Mouse (Mus musculus) midbrain, embryonic 14.5 days (tissue): ENCODE measurements at regions not wholly inside any gene's neighbourhood (a gene's known extent, or its start where the extent isn't known, plus 50 kb on each side); places are given as distances from the start of the nearest gene placed in this dataset.

ENCODE experiments used
- ATAC-seq: fragments of 200-750 bp; cut with Nextera tagmentation; 2 replicates; pipeline ENCODE4 v1.8.0; 2017; ENCODE audit warnings: moderate number of reproducible peaks, moderate library complexity; ENCODE audit not compliant: low FRiP score, low TSS enrichment
- DNase-seq: peaks from one replicate; pipeline ENCODE4 v3.0.0-alpha.2; 2015
- H3K27ac ChIP-seq: fragments of 300-500 bp; sonication (generic); replicated peaks from 2 replicates; pipeline ENCODE4 v1.5.1; 2014; ENCODE audit warnings: mild to moderate bottlenecking, low read depth, low read length, moderate library complexity
- H3K27me3 ChIP-seq: fragments of 300-500 bp; sonication (generic); 2 replicates; pipeline ENCODE4 v1.6.1; 2014; ENCODE audit warnings: low read length, control low read depth, mixed read lengths; ENCODE audit not compliant: control insufficient read depth, insufficient read depth
- H3K36me3 ChIP-seq: fragments of 300-500 bp; sonication (generic); 2 replicates; pipeline ENCODE4 v1.6.1; 2014; ENCODE audit warnings: low read length, control low read depth; ENCODE audit not compliant: control insufficient read depth, insufficient read depth
- H3K4me1 ChIP-seq: fragments of 300-500 bp; sonication (generic); 2 replicates; pipeline ENCODE4 v1.6.1; 2014; ENCODE audit warnings: mild to moderate bottlenecking, antibody characterized with exemption, low read length, control low read depth; ENCODE audit not compliant: control insufficient read depth, insufficient read depth
- H3K4me2 ChIP-seq: fragments of 300-500 bp; sonication (generic); 2 replicates; pipeline ENCODE4 v1.6.1; 2014; ENCODE audit warnings: mild to moderate bottlenecking, low read length, moderate library complexity
- H3K4me3 ChIP-seq: fragments of 300-500 bp; sonication (generic); replicated peaks from 2 replicates; pipeline ENCODE4 v1.5.1; 2014; ENCODE audit warnings: low read depth, low read length
- H3K9ac ChIP-seq: fragments of 300-500 bp; sonication (generic); replicated peaks from 2 replicates; pipeline ENCODE4 v1.6.1; 2014; ENCODE audit warnings: mild to moderate bottlenecking, low read length, moderate library complexity
- H3K9me3 ChIP-seq: fragments of 300-500 bp; sonication (generic); 2 replicates; pipeline ENCODE4 v1.6.1; 2016; ENCODE audit warnings: low read length, control low read depth, mixed read lengths; ENCODE audit not compliant: control insufficient read depth
- WGBS: fragments of 180-500 bp; shearing (Covaris S2); extraction: QIAGEN DNeasy Blood & Tissue Kit; methylation state at CpG from one replicate; pipeline ENCODE4 v1.1.7; 2014; 5-methylcytosine and 5-hydroxymethylcytosine counted together

DNA sequence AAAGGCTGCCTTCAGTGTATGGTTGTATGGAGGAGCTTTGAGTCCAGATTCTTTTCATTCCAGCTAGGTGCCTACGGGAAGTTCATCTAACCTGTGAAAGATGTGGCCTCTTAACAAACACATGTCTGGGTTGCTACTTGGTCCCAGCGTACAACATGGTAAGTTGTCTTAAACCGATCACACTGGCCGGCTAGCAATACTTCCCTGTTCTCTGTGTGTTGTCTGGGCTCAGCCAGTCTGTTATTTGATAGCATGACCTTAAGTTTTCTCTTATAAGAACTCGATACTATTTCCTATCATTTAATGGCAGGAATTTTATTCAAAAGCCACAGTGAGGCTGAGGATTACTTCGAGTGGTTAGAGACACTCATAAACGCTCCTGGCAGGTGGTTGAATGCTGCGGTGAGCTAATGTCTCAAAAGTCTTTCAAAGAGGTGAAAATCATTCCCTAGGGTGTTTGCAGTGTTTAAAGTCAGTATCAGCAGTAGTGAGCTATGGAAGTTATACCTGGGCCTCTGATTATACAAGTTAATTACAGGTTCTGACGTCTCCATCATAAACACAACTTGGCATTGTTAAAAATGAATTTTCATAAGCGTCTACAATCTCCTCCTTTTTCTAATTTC, 414.2 kb downstream of the Irx1 start:
- no peaks in the 10 kb centered on the region for H3K36me3 ChIP-seq
- H3K9ac ChIP-seq = no peak overlapping the region
- 90% methylated on average over 10 of the region's 10 CpGs for WGBS
- H3K4me2 ChIP-seq = no peak overlapping the region
- H3K9me3 ChIP-seq = no peaks in the 10 kb centered on the region
- H3K27me3 ChIP-seq = no peaks in the 10 kb centered on the region
- no peaks in the 10 kb centered on the region for H3K4me1 ChIP-seq
- no peak for ATAC-seq
- no peak overlapping the region for H3K27ac ChIP-seq
- H3K4me3 ChIP-seq = no peak overlapping the region
- no peak for DNase-seq

DNA sequence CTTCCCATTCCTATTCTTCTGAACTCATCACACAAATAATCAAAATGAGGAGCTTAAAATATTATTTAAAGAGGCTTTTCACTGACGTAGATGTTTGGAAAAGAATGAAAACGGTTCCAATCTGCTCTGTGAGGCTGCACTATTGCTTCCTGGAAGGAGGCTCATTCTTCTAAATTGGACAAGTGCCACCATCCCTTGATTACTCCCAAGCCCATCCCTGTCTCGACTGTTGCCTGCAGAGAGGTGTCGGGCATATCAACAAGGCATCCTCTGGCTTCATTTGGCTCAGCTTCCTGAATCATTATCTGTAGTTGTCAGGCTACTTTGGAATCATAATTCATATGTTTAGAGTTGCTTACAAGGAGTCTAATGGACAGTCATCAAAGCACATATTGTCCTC, 425.3 kb downstream of the Irx1 start:
- H3K9me3 ChIP-seq = no peaks in the 10 kb centered on the region
- DNase-seq (peak; percentile 46), ATAC-seq (no peak)

DNA sequence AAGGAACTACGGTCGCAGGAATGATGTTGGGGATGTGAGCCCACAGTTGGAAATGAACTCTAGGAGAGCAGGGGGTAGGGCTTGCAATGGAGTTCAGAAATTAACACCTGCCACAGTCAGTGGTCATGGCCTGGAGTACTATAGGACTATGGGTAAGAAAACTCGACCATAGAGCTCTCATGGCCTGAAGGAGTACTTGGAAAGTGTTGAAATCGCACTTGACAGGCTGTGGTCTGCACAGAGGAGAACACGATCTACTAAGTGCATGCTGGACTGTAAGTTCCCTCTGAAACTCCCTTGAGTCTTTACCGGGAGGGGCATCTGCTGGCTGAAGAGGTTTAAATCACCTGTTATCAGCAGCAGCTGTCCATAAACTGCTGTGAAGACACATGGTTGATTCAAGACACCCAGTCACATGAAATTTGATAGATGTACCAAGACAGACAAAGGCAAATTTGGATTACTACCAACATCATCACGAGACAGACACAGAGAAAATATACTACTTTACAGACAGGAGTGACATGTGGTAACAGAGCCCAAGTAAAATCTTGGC, 430.6 kb downstream of the Irx1 start:
- Histone ChIP-seq H3K27me3 (no peaks in the 10 kb centered on the region), H3K4me2 (no peak overlapping the region), H3K9ac (no peak overlapping the region), H3K4me1 (0 out of 2 replicates have a peak, but pooled peaks cover 3% of the 10 kb centered on the region), H3K4me3 (no peak overlapping the region), H3K27ac (no peak overlapping the region), H3K36me3 (no peaks in the 10 kb centered on the region), H3K9me3 (no peaks in the 10 kb centered on the region)
- 84% methylated on average over 7 of the region's 7 CpGs for WGBS
- ATAC-seq (no peak), DNase-seq (no peak)

More for the DNA sequence above, 425.3 kb downstream of the Irx1 start:
- Histone ChIP-seq H3K36me3 (no peaks in the 10 kb centered on the region), H3K9ac (no peak overlapping the region), H3K4me2 (no peak overlapping the region), H3K4me1 (no peaks in the 10 kb centered on the region), H3K4me3 (no peak overlapping the region), H3K27me3 (no peaks in the 10 kb centered on the region), H3K27ac (no peak overlapping the region)
- whole genome bisulfite sequencing = 67% methylated on average over 4 of the region's 4 CpGs

DNA sequence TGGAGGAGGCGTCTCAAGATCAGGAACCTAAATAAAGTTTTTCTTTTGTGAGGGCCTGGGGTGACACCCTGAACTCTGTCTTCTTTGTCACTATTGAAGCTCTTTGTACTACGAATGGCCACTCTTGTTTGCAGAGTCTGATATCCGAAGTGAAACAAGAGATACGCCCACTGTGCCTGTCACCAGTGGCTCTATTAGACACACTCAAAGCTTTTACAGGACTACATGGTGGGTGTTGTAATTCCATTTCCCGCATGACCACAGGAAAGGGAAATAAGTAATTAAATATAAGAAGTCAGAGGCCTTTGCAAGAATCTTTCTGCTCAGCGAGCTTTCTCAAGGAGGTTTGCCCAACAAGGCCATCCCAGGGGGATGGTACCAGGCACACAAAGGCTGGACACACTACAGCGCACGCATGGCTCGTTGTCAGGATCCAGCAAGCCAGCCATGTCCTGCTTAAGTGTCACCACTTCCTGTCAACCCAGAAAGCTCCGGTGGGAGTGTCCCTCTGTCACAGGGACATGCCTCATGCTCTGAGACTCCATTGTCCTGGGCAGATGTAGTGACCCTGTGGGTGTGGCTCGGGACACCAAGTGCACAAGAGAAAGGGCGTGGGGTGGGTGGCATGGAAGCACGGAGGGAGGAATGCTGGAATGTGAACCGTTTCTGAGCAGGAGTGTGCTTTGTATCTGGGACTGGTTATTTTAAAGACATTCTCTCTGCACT, 434.0 kb downstream of the Irx1 start:
- Histone ChIP-seq H3K4me3 (no peak overlapping the region), H3K4me2 (no peak overlapping the region), H3K4me1 (0 out of 2 replicates have a peak, but pooled peaks cover 3% of the 10 kb centered on the region), H3K9ac (no peak overlapping the region), H3K27me3 (no peaks in the 10 kb centered on the region), H3K27ac (no peak overlapping the region), H3K9me3 (no peaks in the 10 kb centered on the region), H3K36me3 (no peaks in the 10 kb centered on the region)
- no peak for DNase-seq
- WGBS = 14% methylated on average over 14 of the region's 14 CpGs
- ATAC-seq = no peak

DNA sequence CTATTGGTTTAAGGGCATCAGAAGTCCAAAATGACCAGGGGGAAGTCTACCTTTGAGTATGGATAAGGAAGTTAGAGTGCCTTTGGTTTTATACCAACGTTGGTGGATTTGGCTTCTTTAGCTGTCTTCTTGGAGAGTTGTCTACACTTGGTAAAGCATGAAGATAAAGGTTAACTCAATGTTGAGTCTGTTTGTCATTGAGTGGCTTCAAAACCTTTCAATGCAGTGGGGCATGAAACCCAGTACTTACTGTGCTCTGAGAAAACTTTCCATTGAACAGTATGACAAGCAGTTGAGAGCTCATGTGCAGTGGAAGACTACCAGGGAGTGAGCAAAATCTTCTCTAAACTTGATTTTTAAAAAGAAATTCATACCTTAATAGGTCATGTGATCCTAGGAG, 445.7 kb downstream of the Irx1 start:
- Histone ChIP-seq H3K4me3 (no peak overlapping the region), H3K27me3 (no peaks in the 10 kb centered on the region), H3K9ac (no peak overlapping the region), H3K4me2 (no peak overlapping the region), H3K9me3 (no peaks in the 10 kb centered on the region), H3K36me3 (no peaks in the 10 kb centered on the region), H3K27ac (no peak overlapping the region), H3K4me1 (no peaks in the 10 kb centered on the region)
- no peak for DNase-seq
- no peak for ATAC-seq
- WGBS = 82% methylated on average over 1 of the region's 1 CpGs

DNA sequence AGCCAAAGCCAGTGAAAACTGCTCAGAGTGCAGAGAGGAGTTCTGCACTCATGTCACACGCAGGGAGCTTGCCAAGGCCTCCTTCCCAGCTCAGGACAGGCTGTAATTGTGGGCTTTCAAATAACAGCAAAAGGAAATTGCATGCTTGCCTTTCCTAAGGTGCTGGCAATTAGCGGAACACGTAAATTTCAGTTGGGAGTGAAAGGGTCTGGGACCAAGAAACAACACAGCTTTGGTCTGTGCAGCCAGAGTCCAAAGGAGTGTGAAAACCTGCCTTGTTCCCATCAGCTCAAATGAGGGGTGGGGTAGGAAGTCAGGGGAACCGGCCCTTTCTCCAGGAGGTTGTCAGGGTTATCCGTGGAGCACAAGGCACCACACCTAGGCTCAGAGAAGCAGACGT, 450.3 kb downstream of the Irx1 start:
- ATAC-seq = no peak
- H3K4me2 ChIP-seq = no peak overlapping the region
- H3K4me1 ChIP-seq = peaks cover 1% of the 10 kb centered on the region; the same call in 1 of the 2 replicates
- H3K4me3 ChIP-seq = no peak overlapping the region
- no peak overlapping the region for H3K27ac ChIP-seq
- 55% methylated on average over 6 of the region's 6 CpGs for WGBS
- peak; percentile 28 for DNase-seq
- no peak overlapping the region for H3K9ac ChIP-seq
- no peaks in the 10 kb centered on the region for H3K9me3 ChIP-seq
- no peaks in the 10 kb centered on the region for H3K36me3 ChIP-seq
- no peaks in the 10 kb centered on the region for H3K27me3 ChIP-seq

DNA sequence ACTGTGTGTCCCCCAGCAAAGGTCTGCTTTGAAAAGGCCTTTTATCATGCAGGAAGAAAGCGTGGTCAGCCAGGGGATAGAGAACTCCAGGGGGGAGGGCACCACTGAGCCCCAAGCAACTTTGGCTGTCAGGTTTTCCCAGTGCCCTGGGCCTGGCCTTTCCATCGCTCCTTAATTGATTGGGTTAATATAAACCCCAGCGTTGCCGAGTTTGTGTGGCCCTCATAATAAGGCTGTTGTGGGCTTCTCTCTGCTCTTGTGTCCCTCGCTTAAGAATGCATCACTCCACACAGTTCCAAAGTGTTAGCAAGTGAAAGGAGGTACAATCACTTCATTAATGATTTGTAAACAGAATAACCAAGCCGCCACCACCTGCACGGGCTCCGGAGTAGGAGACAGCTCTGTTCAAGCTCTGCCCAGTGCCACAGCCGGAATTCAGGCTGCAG, 455.5 kb downstream of the Irx1 start:
- H3K27ac ChIP-seq = no peak overlapping the region; the same call in none of the 2 replicates

DNA sequence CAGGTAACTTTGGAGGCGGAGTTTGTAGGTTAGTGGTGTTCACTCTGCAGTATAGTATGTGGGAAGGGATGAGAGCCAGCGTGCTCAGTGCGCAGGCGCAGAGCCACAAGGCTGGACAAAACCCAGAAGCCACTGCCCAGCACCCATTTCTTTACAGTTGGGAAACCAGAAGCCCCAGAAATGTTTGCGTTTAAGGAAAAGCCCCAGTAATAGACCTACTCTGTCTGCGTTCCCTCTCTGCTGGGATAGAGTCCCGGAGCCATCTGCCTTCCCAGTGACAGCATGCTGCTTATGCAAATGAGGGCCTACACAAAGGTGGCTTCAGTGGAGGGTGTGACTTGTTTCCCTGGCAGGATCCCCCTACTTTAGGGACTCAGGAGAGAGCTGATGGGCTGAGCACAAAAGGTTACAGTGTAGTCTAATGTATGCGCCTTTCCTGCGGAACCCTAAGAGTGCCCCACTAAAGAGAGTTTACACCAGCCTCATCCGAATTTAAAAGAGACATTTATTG, 456.0 kb downstream of the Irx1 start:
- WGBS = 4% methylated on average over 10 of the region's 10 CpGs

More for the DNA sequence above, 455.5 kb downstream of the Irx1 start:
- H3K9me3 ChIP-seq = no peaks in the 10 kb centered on the region
- no peaks in the 10 kb centered on the region for H3K36me3 ChIP-seq
- DNase-seq (no peak), ATAC-seq (peak; percentile 64)
- no peak overlapping the region for H3K4me3 ChIP-seq
- 6% methylated on average over 9 of the region's 9 CpGs for WGBS
- peaks cover 10% of the 10 kb centered on the region for H3K4me1 ChIP-seq
- no peaks in the 10 kb centered on the region for H3K27me3 ChIP-seq
- no peak overlapping the region; the same call in 1 of the 2 replicates for H3K9ac ChIP-seq
- peak overlapping the region; percentile 47 for H3K4me2 ChIP-seq

More for the DNA sequence above, 456.0 kb downstream of the Irx1 start:
- ATAC-seq = peak; percentile 88
- Histone ChIP-seq H3K27ac (peak overlapping the region; percentile 37; the same call in 1 of the 2 replicates), H3K9me3 (no peaks in the 10 kb centered on the region), H3K4me1 (peaks cover 10% of the 10 kb centered on the region), H3K4me3 (no peak overlapping the region), H3K4me2 (peak overlapping the region; percentile 47), H3K9ac (peak overlapping the region; percentile 49; the same call in 1 of the 2 replicates), H3K36me3 (no peaks in the 10 kb centered on the region), H3K27me3 (no peaks in the 10 kb centered on the region)
- DNase-seq = peak; percentile 82
